Mouse (Mus musculus) gonadal fat pad, adult 2 months (tissue): ENCODE measurements at regions not wholly inside any gene's neighbourhood (a gene's known extent, or its start where the extent isn't known, plus 50 kb on each side); places are given as distances from the start of the nearest gene placed in this dataset.

Experiments used
- DNase-seq: peaks from one replicate; pipeline ENCODE4 v3.0.0-alpha.2; 2012; ENCODE audit warnings: low read depth

DNA sequence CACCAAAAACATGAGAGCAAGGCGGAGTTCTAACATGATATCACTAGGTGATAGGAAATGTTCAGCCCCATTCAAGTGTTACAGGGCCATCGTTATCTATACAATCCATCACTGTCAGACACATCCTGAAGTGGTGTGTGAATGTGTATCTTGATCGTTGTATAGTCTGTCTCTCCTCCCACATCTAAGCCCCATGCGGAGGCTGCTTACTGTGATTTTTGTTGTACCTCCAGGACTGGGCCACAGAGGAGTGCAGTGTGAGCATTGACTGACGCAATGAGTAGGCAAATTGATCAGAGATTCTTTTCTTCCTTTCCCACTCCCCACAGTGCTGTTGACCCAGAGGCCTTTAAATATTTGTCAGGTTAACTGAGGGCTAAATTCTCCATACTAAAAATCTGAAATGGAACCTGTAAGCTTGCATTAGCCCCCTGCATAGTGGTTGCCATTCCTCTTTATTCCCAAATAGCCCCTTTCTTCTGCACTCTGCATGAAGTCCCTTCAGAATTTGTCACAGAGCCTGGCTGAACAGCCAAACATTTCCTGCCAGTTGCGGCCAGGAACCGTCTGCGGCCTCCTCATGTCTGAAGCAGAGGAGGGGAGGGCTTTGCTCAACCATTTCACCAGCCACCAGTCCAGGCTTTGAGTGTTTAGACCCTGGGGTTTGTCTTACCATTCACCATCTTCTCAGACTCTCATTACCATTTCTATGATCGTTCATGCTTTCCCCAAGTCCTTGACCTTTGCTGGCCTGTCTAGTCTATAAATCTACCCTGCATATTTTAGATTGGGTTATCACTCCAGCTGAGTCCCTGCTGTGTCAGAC is 119.3 kb downstream of the Ttc8 start:
- no peak for DNase-seq

DNA sequence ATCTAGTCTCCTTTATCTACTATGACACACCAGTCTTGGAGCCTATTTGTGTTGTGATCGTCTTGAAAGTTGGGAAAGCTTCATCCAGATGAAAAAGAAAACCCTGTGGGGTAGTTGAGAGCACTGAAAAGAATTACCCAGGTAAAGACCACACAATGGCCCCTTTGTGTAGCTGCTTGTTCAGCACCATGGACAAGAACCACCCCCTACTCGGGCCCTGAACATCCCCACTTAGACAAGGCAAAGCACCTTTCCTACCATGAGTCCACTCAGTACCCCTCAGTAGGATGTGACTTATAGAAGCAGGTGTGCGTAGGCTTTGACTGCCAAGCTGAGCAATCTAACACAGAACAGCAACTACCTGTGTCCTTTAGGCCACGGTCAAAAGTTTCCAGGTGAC is 121.2 kb downstream of the Ttc8 start:
- no peak for DNase-seq

DNA sequence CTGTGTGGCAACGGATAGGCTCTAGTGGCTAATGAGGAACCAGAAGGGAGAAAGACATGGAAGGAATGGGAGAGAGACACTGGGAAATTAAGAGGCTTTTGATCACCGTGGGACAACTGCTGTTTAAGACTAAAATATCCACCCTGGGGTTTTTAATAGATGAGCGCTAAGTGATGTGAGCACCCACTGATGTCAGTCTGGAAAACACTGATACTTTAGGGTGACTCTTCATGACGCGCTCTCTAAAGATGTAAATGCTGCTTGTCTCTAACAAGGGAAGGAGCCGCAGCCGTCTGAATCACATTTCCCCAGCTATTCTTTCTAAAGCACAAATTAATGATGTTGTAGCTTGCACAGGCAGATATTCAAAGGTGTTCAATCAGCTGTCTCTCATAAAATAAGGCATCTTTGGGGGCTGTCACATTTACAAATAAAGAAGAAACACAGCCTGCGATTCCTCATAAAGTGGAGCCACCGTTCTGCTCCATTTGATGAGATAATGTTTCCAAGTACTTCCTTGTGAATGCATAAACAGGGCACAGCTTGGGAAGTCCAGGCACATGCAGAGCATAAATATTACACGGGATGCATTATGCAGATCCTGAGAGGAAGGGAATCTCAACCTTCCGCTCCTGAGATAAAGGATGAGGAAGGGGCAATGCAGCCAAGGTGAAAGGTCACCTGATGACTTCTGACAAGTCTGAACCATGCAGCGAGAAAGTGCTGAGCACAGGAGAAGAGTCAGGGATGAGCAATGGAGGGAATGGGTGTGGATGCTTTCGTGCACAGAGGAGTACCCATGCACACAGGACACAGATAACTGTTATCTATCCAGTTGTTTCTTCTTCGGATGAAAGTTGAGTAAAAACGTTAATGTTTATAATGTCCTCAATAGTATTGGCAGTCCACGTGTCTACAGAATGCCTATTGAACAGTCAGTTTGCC is 122.8 kb downstream of the Ttc8 start:
- DNase-seq: no peak

DNA sequence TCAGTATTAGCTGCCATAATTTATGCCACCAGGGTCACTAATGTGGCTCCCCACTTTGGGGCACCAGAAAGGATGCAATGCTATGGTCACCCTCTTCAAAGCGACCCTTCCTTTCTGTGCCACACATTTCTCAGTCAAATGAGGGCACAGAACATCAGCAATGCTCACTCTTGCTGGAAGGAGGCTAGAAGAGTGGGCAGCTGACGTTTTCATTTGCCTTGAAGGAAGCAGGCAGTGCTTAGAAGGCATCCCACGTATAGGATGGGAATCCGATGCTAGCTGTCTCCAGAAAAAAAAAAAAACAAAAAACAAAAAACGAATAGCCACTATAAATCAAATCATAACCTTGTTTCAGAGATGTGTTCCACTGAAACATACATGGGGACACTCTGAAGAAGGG is 124.1 kb downstream of the Ttc8 start:
- DNase-seq: no peak

DNA sequence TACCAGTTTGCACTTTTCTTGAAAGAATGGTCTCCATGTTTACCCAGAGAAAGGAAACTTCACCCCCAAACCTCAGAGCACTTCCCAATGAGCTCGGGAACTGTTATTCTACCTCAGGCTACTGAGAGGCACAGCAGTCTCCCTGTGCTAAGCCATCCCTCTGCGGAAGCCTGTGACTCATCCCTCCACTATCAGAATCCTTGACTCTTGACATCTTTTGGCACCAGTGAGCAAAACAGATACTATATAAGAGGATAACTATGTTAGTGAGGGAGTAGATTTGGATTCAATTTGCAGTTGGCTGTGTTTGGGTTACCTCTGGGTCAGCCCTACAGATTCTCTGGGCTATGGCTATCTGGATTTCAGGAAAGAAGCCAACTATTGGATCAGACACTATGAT is 130.1 kb downstream of the Ttc8 start:
- no peak for DNase-seq

DNA sequence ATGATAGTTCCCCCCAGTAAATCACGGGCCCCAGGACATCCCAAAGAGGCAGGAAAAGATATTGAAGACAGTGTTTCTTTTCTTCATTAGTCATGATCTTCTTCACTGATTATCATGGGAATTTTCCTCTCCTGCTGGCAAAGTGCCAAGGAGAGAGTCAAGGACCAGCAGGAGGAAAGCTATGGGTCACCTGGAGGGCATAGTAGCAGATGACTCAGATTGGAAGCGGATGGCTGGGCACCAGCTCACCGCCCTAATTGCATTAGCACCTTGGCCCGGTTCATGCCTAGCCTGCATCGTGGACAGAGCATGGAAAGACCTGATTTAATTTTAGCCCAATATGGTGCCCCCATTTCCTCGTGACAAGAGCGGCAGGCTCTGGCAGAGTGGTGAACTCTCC is 132.2 kb downstream of the Ttc8 start:
- DNase-seq: no peak

DNA sequence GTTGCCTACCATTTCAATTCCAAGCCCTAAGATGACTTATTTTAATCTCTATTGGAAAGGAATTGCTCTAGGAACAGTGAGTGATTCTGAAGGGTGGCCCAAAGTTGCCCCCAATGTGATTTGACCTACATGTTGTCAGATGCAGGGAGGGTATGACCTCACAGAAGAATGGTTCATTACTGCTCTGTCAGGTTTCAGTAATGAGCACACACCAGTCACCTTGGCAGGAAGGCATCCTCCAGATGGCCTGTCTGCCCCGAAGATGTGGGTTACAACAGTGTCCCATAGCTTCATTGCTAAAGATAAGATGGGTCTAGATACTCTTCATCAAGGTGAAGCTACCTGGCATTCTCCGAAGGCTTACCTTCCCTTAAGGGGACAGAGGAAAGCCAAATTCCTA is 137.1 kb downstream of the Ttc8 start:
- no peak for DNase-seq

DNA sequence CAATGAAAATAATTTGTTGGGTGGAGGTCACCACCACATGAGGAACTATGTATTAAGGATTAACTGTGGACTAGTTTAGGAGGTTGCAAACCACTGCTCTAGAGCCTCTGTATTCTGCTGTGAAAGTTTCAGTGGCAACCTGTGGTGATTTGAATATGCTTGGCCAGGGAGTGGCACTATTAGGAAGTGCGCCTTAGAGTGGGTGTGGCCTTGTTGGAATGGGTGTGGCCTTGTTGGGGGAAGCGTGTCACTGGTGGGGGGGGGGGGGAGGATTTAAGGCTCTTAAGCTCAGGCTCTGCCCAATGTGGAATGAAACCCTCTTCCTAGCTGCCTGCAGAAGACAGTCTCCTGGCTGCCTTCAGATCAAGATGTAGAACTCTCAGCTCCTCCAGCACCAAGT is 138.5 kb downstream of the Ttc8 start:
- DNase-seq: no peak

DNA sequence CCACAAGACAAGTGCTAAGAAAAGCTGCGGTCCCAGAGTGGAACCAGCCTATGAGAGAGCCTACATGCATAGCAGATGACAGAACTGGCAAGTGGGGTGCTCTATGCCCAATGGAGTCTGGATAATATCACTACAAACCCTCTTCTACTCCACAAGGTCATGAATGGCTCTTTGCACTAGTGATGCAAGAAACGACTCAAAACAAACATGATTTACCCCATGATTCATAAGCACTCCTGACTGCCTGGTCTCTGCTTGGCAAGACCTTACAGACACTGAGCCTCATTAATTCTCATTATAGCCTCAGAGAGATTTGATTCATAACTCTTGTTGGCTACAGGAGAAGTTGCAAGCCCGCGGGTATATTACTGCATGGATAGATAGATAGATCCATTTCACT is 139.1 kb downstream of the Ttc8 start:
- no peak for DNase-seq

DNA sequence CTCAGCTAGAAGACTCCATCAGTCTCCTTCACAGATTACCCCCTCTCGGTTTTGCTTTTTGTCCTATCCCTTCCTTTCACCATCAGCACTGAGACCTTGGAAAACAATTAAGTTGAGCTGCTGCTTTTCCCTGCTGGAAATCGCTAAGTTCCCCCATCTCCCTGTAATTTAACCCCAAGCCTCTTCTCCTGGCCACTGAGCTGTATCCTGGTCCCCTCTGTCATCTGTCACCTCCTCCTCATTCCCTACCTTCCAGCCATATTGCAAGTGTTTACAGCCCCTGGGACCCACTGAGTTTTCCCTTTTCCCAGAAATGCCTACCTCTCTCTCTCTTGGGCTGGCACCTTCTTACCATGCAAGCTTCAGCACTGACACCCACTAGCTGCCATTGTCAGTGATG is 140.3 kb downstream of the Ttc8 start:
- no peak for DNase-seq

DNA sequence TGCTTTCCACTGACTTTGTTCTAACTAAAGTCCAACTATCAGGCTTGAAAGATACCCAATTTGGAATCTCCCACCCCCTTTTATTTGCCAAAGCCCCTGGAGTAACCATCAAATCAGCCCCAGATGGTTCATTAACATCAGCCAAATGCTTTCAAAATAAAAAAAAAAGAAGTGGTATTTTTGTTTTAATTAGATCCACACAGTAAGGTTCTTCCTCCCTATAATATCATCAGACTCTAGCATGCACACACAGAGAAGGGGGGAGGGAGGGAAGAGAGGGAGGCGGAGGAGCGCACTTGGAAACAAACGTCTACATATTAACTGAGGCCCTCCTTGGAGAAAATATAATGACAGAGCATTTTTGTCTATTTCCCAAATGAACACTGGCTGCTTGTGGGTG is 143.1 kb downstream of the Ttc8 start:
- no peak for DNase-seq

DNA sequence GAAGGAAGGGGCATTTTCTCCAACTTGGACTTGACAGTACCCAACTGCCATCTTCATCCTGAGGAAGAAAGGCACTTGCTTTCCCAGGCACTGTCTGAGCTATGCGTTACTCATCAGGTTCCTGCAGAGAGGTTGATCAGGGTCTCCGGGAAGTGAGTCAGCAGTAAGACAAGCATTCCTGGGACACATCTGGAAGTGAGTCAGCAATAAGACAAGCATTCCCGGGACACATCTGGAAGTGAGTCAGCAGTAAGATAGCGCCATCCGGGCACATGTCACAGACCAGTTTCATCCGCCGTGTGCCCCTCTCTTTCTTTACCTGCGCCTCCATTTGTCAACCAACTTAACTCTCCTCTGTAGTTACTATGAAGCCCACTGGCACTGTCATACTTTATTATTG is 143.5 kb downstream of the Ttc8 start:
- no peak for DNase-seq

DNA sequence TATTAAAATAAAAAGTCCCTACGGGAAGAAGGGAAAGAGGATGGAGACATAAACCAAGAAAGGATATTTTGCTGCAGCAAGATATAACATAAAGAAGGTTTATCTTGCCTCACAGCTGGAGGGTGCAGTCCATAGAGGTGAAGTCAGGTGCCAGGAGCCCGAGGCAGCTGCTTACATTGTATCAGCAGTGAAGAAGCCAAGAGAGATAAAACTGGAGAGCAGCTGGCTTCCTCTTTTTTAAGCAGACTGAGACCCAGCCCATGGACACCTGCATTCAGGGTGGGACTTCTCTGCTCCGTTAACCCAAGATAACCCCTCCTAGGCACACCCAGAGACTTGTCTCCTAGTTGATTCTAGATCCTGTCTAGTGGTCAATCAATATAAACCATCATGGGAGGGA is 147.6 kb downstream of the Ttc8 start:
- DNase-seq: no peak

DNA sequence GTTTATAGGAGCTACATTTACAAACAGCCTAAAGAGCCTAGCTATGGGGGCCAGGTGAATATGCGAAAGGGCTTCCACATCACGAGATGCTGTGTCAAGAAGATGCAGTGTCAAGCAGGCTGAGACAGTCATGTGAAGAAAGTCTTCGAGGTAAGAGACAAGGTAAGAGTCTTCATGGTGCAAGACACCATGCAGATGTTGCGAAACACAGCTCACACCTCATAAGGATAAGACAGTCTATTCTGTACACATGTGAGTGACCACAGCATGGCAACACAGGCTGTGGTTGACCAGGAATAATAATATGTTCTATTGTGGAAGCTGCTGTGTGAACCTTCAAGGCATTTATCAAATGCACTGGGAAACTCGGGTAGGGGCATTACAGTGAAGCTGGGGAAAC is 153.4 kb downstream of the Ttc8 start:
- DNase-seq: no peak

DNA sequence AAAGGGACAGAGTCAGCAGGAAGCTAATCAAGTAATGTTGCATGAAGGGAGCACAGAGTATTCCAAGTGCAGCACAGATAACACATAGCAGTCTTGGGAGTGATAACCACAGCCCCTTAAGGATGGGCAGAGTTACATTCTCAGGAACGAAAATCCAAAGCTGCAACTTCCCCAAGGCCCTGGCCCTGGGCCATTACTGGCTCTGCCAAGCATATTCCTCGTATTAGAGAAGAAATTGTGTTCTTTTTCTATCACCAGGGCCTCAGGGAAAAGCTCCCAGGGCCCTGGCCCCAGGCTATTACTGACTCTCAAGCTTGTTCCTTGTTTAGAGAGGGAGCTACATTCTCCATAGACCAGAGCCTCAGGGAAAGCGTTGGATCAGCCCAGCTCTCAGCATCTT is 157.0 kb downstream of the Ttc8 start:
- DNase-seq: no peak

DNA sequence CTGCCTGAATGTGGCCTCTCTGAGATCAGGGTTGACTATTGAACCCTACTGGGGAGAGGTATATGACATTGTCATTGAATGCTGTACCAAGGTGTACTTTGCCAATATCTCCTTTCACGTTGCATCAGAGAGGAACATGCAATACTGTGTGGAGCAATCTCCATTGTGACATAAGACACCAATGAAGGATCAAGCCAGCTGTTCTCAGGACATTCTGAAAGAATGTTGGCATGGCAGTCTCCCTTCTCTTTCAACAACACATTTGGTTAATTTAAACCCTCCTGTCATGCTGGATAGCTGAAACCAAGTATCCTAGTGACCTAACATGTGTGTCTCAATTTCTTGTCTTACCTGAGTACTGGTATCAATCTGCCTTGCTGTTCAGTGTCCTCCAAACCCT is 159.5 kb downstream of the Ttc8 start:
- peak; percentile 84 for DNase-seq

DNA sequence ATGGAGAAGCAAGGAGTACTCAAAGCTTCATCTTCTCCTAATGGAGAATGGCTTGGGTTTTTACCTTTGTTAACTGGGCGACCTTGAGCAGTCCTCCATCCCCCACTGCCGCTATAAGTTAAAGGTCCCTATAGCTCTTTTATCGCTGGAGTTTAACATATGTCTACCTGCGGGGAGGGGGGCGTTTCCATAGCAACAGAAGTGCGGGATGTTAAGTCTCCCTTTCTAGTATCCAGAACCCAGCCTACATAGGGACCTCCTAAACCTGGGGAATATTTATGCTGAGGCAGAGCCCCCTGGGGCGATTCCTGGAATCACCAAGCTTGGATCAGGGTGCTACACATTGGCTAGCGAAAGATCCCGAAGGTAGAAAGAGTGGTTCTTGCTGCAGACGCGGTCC is 163.2 kb downstream of the Ttc8 start:
- DNase-seq: no peak

DNA sequence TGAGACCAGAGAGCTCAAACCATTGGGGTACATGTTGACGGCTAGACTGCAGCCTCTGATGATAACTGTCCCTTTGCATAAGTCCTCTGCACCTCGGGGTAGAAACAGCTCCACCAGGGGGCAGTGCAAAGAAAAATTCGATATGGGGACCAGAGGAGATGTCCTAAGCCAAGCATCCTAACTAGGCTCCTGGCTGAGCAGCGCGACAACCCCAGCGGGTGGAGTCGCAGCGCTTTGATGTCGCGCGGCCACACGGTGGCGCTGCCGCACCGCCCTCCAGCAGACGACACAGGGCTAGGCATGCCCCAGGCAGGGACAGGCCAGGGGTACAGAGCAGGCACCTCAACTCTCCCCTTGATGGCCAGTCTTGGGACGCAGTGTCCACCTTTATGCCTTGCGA is 163.8 kb downstream of the Ttc8 start:
- no peak for DNase-seq

DNA sequence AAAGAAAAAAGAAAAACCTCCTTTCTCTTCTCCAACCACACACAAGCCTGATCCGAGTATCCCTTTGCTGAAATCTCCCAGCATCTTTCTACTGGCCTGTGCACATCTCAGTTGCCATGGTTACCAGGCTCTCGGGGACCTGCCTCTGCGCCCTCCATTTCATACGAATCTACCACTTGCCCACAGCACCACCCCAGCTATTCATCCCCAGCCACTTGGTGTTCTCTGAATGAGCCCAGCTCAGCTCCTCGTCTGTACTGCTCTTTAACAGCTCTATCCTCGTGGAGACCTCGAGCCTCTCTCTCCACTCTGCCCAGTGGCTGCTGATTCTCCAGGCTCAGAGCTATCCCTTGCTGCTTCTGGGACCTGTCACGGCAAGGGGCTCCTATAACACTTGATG is 166.9 kb downstream of the Ttc8 start:
- DNase-seq: no peak

DNA sequence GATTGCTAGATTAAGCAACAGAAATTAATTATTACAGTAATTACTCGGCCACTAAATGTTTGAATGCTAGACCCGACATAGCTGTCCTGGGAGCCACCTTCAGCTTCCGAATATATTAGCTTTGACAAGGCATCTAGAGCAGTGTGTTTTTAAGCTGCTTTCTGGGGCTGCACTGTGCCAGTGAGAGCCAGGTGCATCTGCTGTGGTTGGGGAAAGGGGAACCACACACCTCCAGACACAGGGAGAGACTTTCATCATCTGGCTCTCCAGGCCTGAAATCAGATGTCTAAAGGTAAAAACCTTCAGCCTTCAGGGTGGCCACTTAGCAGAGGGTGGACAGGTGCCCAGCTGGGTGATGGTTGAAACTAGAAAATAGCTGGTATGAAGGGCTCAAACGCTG is 171.4 kb downstream of the Ttc8 start:
- no peak for DNase-seq

DNA sequence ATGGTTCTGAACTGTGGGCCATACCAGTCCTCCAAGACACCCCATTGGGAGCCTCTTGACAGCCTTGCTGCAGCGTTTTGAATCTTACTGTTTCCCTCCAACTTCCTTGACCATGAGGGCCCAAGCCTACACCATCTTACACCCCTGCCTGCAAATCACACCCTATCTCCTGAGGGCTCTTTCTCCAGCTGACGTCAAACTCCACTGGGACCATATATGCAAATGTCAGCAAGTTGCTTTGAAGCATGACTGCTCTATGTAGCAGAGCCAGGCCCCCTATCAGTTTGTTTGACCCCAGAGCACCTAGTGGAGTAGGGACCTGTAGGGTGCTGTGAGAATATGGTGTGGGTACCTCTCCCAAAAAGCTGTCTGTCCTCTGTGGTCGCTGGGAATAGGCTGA is 172.8 kb downstream of the Ttc8 start:
- DNase-seq: no peak

DNA sequence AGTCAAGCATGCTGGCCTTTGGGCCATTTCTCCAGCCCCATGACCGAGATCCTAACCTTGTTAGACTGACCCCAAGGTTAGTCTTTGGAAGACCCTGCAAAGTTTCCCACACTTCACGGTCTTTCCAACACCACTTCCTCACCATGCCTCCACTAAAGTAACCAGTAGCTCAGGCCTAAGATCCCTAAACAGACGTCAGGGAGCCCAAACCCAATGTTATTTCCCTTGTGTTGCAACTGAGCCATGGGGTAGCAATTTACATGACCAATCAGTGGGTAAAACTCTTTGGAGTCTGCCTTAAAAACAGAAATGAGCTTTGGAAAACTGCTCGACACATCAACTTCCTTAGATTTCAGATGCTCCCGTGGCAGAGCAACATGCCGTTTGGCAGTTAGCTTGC is 173.6 kb downstream of the Ttc8 start:
- DNase-seq: no peak

DNA sequence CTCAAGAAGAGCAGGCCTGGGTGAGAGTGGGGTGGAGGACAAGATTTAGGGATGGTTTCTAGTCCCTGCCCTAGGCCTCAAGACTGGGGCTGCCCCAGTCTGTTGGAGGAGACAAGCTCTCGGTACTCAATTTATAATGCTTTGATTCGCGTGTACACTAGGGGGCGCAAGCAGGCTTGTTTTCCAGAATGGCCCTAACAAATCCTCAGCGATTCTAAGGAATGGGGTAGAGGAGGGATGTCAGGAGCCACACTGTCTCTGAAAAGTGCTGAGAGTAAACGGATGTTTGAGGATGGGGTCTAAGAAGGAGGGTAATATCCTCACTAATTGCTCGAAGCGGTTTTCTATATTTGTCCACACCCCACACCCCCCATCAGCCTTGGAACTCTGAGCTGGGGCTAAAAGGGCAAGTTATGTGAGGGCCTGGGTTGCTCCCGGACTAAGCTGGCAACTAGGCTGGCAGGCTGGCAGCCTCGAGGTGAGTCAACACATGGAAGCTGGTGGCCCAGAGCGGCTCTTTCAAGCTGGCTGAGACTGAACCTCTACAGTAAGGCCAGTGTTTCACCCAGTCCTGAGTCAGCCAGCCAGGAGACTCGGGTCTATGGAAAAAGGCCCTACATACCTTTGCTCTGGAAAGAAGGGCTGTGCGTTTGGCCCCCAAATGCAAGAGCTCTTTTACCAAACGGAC is 176.7 kb downstream of the Ttc8 start:
- no peak for DNase-seq
